Mouse (Mus musculus) heart, embryonic 14.5 days (tissue): ENCODE results near the gene Rtn1. TPM values are rescaled to one million over a fixed set of nuclear protein-coding genes. Genes with fewer than 3 reads are reported as not detected.

ENCODE experiments used
- ATAC-seq: fragments of 200-750 bp; cut with Nextera tagmentation; 2 replicates; pipeline ENCODE4 v1.8.0; 2017; ENCODE audit warnings: low read depth, moderate TSS enrichment; ENCODE audit not compliant: insufficient number of reproducible peaks, insufficient read depth, low FRiP score
- H3K27ac ChIP-seq, 2 experiments: fragments of 200-500 bp in 1 of 2; fragments of 300-500 bp in 1 of 2; sonication (generic) in 1 of 2; replicated peaks in 1 of 2; 2 replicates each; pipeline ENCODE4 v1.5.1; 2012 to 2014; ENCODE audit warnings: low read depth in 2 of 2, low read length in 2 of 2, control low read depth in 1 of 2, mild to moderate bottlenecking in 1 of 2, mixed read lengths in 1 of 2; ENCODE audit not compliant: control insufficient read depth in 1 of 2, insufficient read depth in 1 of 2
- H3K27me3 ChIP-seq: fragments of 300-500 bp; sonication (generic); 2 replicates; pipeline ENCODE4 v1.6.1; 2014; ENCODE audit warnings: mild to moderate bottlenecking, low read length, control low read depth; ENCODE audit not compliant: control insufficient read depth, insufficient read depth
- H3K36me3 ChIP-seq: fragments of 300-500 bp; sonication (generic); 2 replicates; pipeline ENCODE4 v1.6.1; 2014; ENCODE audit warnings: mild to moderate bottlenecking, control low read depth, low read length, mixed read lengths; ENCODE audit not compliant: control insufficient read depth, insufficient read depth
- H3K4me1 ChIP-seq, 2 experiments: fragments of 200-500 bp in 1 of 2; fragments of 300-500 bp in 1 of 2; sonication (generic) in 1 of 2; 2 replicates each; pipeline ENCODE4 v1.6.1; 2012 to 2014; ENCODE audit warnings: low read length in 2 of 2, control low read depth in 1 of 2, mixed read lengths in 1 of 2; ENCODE audit not compliant: control insufficient read depth in 2 of 2, insufficient read depth in 2 of 2
- H3K4me2 ChIP-seq: fragments of 300-500 bp; sonication (generic); 2 replicates; pipeline ENCODE4 v1.6.1; 2014; ENCODE audit warnings: mild to moderate bottlenecking, low read length
- H3K4me3 ChIP-seq, 2 experiments: fragments of 200-500 bp in 1 of 2; fragments of 300-500 bp in 1 of 2; sonication (generic) in 1 of 2; 2 replicates each; pipeline ENCODE4 v1.5.1; 2012 to 2014; ENCODE audit warnings: low read length in 2 of 2, mild to moderate bottlenecking in 2 of 2, control low read depth in 1 of 2, low read depth in 1 of 2, moderate library complexity in 1 of 2; ENCODE audit not compliant: control insufficient read depth in 1 of 2, insufficient read depth in 1 of 2
- H3K9ac ChIP-seq: fragments of 300-500 bp; sonication (generic); 2 replicates; pipeline ENCODE4 v1.6.1; 2014; ENCODE audit warnings: mild to moderate bottlenecking, low read length
- H3K9me3 ChIP-seq: fragments of 300-500 bp; sonication (generic); 2 replicates; pipeline ENCODE4 v1.6.1; 2016; ENCODE audit warnings: low read length, control low read depth; ENCODE audit not compliant: control insufficient read depth
- WGBS: fragments of 180-500 bp; shearing (Covaris S2); extraction: QIAGEN DNeasy Blood & Tissue Kit; methylation state at CpG from one replicate; pipeline ENCODE4 v1.1.7; 2014; 5-methylcytosine and 5-hydroxymethylcytosine counted together
- polyA plus RNA-seq: library from polyadenylated mRNA; unstranded; fragments of >200 nt; fragmentation: Nextera tagmentation; extraction: Ambion mirVana; gene quantifications from 2 replicates; pipeline ENCODE4 v1.2.1, GENCODE M21; 2014

Rtn1 gene
- polyA plus RNA-seq, 1 experiment from 2014 or later = 15.1 TPM

GRCm38 (mm10) chr12:72323778-72324177 lies 85.1 kb downstream of the Rtn1 start:
- Histone ChIP-seq H3K36me3 (no peaks in the 10 kb centered on the region), H3K27me3 (no peaks in the 10 kb centered on the region), H3K4me1 (no peaks in the 10 kb centered on the region; a peak in 1 of 4 replicates), H3K27ac (no peak overlapping the region), H3K9ac (no peak overlapping the region), H3K9me3 (no peaks in the 10 kb centered on the region), H3K4me2 (no peak overlapping the region), H3K4me3 (no peak overlapping the region)
- ATAC-seq = no peak
- 48% methylated on average over 4 of the region's 4 CpGs for WGBS

GRCm38 (mm10) chr12:72315732-72316465 lies 93.0 kb downstream of the Rtn1 start:
- Histone ChIP-seq H3K27me3 (no peaks in the 10 kb centered on the region), H3K4me3 (no peak overlapping the region), H3K36me3 (no peaks in the 10 kb centered on the region), H3K9me3 (no peaks in the 10 kb centered on the region), H3K9ac (no peak overlapping the region), H3K4me2 (no peak overlapping the region), H3K4me1 (no peaks in the 10 kb centered on the region), H3K27ac (no peak overlapping the region)
- no peak for ATAC-seq
- WGBS = 64% methylated on average over 15 of the region's 15 CpGs

GRCm38 (mm10) chr12:72310818-72311217 lies 98.0 kb downstream of the Rtn1 start:
- Histone ChIP-seq H3K9ac (no peak overlapping the region), H3K27me3 (no peaks in the 10 kb centered on the region), H3K27ac (no peak overlapping the region), H3K4me1 (no peaks in the 10 kb centered on the region), H3K36me3 (no peaks in the 10 kb centered on the region), H3K4me3 (no peak overlapping the region), H3K4me2 (no peak overlapping the region), H3K9me3 (no peaks in the 10 kb centered on the region)
- 80% methylated on average over 6 of the region's 6 CpGs for WGBS
- no peak for ATAC-seq

GRCm38 (mm10) chr12:72308506-72308905 lies 100.3 kb downstream of the Rtn1 start:
- no peaks in the 10 kb centered on the region for H3K9me3 ChIP-seq

GRCm38 (mm10) chr12:72306281-72306680 lies 102.6 kb downstream of the Rtn1 start:
- Histone ChIP-seq H3K4me1 (no peaks in the 10 kb centered on the region), H3K9me3 (no peaks in the 10 kb centered on the region), H3K27ac (no peak overlapping the region), H3K4me2 (no peak overlapping the region), H3K4me3 (no peak overlapping the region), H3K9ac (no peak overlapping the region), H3K27me3 (no peaks in the 10 kb centered on the region), H3K36me3 (no peaks in the 10 kb centered on the region)
- 85% methylated on average over 11 of the region's 11 CpGs for WGBS
- ATAC-seq = no peak

More at GRCm38 (mm10) chr12:72308506-72308905, 100.3 kb downstream of the Rtn1 start:
- Histone ChIP-seq H3K27me3 (no peaks in the 10 kb centered on the region), H3K27ac (no peak overlapping the region), H3K36me3 (no peaks in the 10 kb centered on the region), H3K4me1 (no peaks in the 10 kb centered on the region), H3K4me2 (no peak overlapping the region), H3K4me3 (no peak overlapping the region), H3K9ac (no peak overlapping the region)
- ATAC-seq = no peak
- WGBS = 68% methylated on average over 8 of the region's 8 CpGs

GRCm38 (mm10) chr12:72305421-72305820 lies 103.4 kb downstream of the Rtn1 start:
- Histone ChIP-seq H3K4me1 (no peaks in the 10 kb centered on the region), H3K27ac (no peak overlapping the region), H3K4me3 (no peak overlapping the region), H3K9ac (no peak overlapping the region), H3K4me2 (no peak overlapping the region), H3K36me3 (no peaks in the 10 kb centered on the region), H3K27me3 (no peaks in the 10 kb centered on the region), H3K9me3 (no peaks in the 10 kb centered on the region)
- WGBS = 62% methylated on average over 5 of the region's 5 CpGs
- no peak for ATAC-seq

GRCm38 (mm10) chr12:72304985-72305384 lies 103.9 kb downstream of the Rtn1 start:
- H3K27ac ChIP-seq = no peak overlapping the region
- no peak overlapping the region for H3K4me3 ChIP-seq
- no peak for ATAC-seq
- no peaks in the 10 kb centered on the region for H3K27me3 ChIP-seq
- H3K36me3 ChIP-seq = no peaks in the 10 kb centered on the region
- H3K9me3 ChIP-seq = no peaks in the 10 kb centered on the region
- H3K9ac ChIP-seq = no peak overlapping the region
- no peak overlapping the region for H3K4me2 ChIP-seq
- H3K4me1 ChIP-seq = no peaks in the 10 kb centered on the region
- WGBS = 63% methylated on average over 5 of the region's 5 CpGs

GRCm38 (mm10) chr12:72304347-72304688 lies 104.5 kb downstream of the Rtn1 start:
- no peak overlapping the region for H3K4me3 ChIP-seq
- 84% methylated on average over 5 of the region's 5 CpGs for WGBS
- ATAC-seq = no peak
- H3K4me1 ChIP-seq = no peaks in the 10 kb centered on the region
- no peaks in the 10 kb centered on the region for H3K27me3 ChIP-seq
- no peaks in the 10 kb centered on the region for H3K36me3 ChIP-seq
- H3K4me2 ChIP-seq = no peak overlapping the region
- H3K27ac ChIP-seq = no peak overlapping the region
- H3K9me3 ChIP-seq = no peaks in the 10 kb centered on the region
- H3K9ac ChIP-seq = no peak overlapping the region
